Mouse (Mus musculus) embryonic facial prominence, embryonic 11.5 days (tissue): ENCODE measurements around the gene Trappc3l. TPM values are rescaled to one million over a fixed set of nuclear protein-coding genes. Genes with fewer than 3 reads are reported as not detected.

Experiments
- ATAC-seq: fragments of 200-750 bp; cut with Nextera tagmentation; replicated peaks from 2 replicates; pipeline ENCODE4 v1.8.0; 2017; ENCODE audit warnings: low read depth; ENCODE audit not compliant: insufficient number of reproducible peaks, low FRiP score, low TSS enrichment
- DNase-seq: peaks from one replicate; pipeline ENCODE4 v3.0.0-alpha.2; 2015; ENCODE audit warnings: low spot score
- H3K27ac ChIP-seq: fragments of 300-500 bp; sonication (generic); replicated peaks from 2 replicates; pipeline ENCODE4 v1.5.1; 2014; ENCODE audit warnings: mild to moderate bottlenecking, low read depth, low read length, control low read depth
- H3K27me3 ChIP-seq: fragments of 300-500 bp; sonication (generic); 2 replicates; pipeline ENCODE4 v1.6.1; 2014; ENCODE audit warnings: mild to moderate bottlenecking, low read length, moderate library complexity, mixed read lengths; ENCODE audit not compliant: control insufficient read depth, insufficient read depth
- H3K36me3 ChIP-seq: fragments of 300-500 bp; sonication (generic); replicated peaks from 2 replicates; pipeline ENCODE4 v1.6.1; 2014; ENCODE audit warnings: low read depth, mild to moderate bottlenecking, low read length, moderate library complexity, mixed read lengths; ENCODE audit not compliant: control insufficient read depth, insufficient read depth
- H3K4me1 ChIP-seq: fragments of 300-500 bp; sonication (generic); 2 replicates; pipeline ENCODE4 v1.6.1; 2014; ENCODE audit warnings: low read length, mixed read lengths; ENCODE audit not compliant: control insufficient read depth, insufficient read depth
- H3K4me2 ChIP-seq: fragments of 300-500 bp; sonication (generic); 2 replicates; pipeline ENCODE4 v1.6.1; 2014; ENCODE audit warnings: low read depth, mild to moderate bottlenecking, control low read depth, low read length, moderate library complexity
- H3K4me3 ChIP-seq: fragments of 300-500 bp; sonication (generic); 2 replicates; pipeline ENCODE4 v1.5.1; 2014; ENCODE audit warnings: low read depth, low read length, control low read depth
- H3K9ac ChIP-seq: fragments of 300-500 bp; sonication (generic); replicated peaks from 2 replicates; pipeline ENCODE4 v1.6.1; 2014; ENCODE audit warnings: mild to moderate bottlenecking, control low read depth, low read length
- H3K9me3 ChIP-seq: fragments of 300-500 bp; sonication (generic); replicated peaks from 2 replicates; pipeline ENCODE4 v1.6.1; 2016; ENCODE audit warnings: mild to moderate bottlenecking, low read length, inconsistent platforms, mixed read lengths; ENCODE audit not compliant: control insufficient read depth
- WGBS: fragments of 180-500 bp; shearing (Covaris S2); extraction: QIAGEN DNeasy Blood & Tissue Kit; methylation state at CpG from one replicate; pipeline ENCODE4 v1.1.7; 2014; 5-methylcytosine and 5-hydroxymethylcytosine counted together
- polyA plus RNA-seq: library from polyadenylated mRNA; unstranded; fragments of >200 nt; fragmentation: Nextera tagmentation; extraction: Ambion mirVana; gene quantifications from 2 replicates; pipeline ENCODE4 v1.2.1, GENCODE M21; 2014

Trappc3l gene
- polyA plus RNA-seq, 1 experiment from 2014 or later = not detected

GRCm38 (mm10) chr10:34096418-34096883 is 59.1 kb downstream of the Trappc3l start, which contains the start of gene Calhm5:
Gene Calhm5 (minus strand): TSS chr10:34096519.
- Histone ChIP-seq H3K4me3 (no peak within 1 kb of the TSS), H3K27ac (no peak within 1 kb of the TSS), H3K27me3 (no peaks in the 10 kb centered on the region), H3K4me2 (no peak within 1 kb of the TSS), H3K9me3 (no peaks in the 10 kb centered on the region), H3K36me3 (no peaks in the 10 kb centered on the region), H3K4me1 (no peaks in the 10 kb centered on the region), H3K9ac (no peak within 1 kb of the TSS)
- 29% methylated on average over 9 of the region's 9 CpGs for WGBS
- DNase-seq = peak; percentile 65
- ATAC-seq = 0 out of 2 replicates have a peak, but pooled peaks have one; percentile 56

GRCm38 (mm10) chr10:34110863-34111465 is 73.6 kb downstream of the Trappc3l start:
- Histone ChIP-seq H3K4me3 (no peak overlapping the region), H3K9me3 (no peaks in the 10 kb centered on the region), H3K27ac (no peak overlapping the region), H3K4me1 (no peaks in the 10 kb centered on the region), H3K4me2 (no peak overlapping the region), H3K27me3 (no peaks in the 10 kb centered on the region), H3K36me3 (no peaks in the 10 kb centered on the region), H3K9ac (no peak overlapping the region)
- 81% methylated on average over 13 of the region's 13 CpGs for WGBS
- DNase-seq (no peak), ATAC-seq (no peak)

DNA sequence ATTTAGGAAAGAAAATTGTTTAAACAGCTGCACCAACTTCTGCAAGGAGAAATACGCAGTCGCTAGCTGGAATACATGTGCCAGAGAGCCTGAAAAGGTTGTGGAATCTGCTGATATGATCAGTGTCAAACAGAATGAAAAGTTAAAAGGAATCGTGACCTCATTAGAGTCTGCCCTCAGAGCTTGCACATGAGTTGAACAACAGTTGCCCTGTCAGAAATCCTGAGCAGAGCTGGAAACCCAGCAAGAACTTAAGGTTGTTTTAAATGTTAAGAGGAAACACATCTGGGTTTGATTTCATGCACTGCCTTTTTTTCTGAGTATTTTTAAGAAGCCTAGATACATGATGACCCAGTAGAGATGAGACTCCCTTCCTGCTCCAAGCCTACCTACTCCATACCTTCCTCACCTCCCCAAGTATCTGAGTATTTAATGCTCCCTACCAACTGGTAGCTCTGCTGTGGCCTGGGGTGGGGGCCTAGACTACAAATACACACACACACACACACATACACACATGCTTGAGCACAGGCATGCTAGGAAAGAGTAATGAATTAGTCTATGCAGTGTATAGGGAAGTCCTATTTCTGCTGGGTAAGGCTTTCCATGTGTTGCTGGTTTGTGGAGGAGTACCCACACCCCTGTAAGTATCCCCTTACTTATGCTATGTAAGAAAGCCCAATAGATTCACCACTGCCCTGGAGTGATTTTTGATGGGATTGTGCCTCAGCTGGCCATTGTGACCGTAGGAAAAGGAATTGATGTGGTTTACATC is 74.8 kb downstream of the Trappc3l start:
- WGBS = 37% methylated on average over 4 of the region's 4 CpGs
- Histone ChIP-seq H3K27ac (no peak overlapping the region), H3K4me1 (no peaks in the 10 kb centered on the region), H3K9me3 (no peaks in the 10 kb centered on the region), H3K27me3 (no peaks in the 10 kb centered on the region), H3K4me3 (no peak overlapping the region), H3K9ac (no peak overlapping the region), H3K36me3 (no peaks in the 10 kb centered on the region), H3K4me2 (no peak overlapping the region)
- ATAC-seq (peak; percentile 78), DNase-seq (peak; percentile 69)

DNA sequence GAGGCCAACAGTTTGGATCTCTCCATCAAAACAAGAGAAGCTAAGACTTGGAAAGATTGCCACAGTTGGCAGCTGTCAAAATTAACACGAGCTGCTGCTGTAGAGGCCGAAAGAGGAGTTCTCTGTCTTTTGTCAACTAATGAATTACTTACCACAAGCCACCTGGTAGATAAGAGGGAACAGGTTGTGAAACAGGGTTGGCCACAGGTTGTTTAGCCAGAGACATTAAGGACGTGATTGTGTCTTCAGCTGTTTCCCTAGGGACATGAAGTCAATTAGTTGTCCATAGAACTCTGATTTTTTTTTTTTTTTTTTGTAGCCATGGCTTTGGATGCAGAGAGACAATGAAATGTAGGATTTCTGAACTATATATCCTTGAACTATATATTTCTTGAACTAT is 79.7 kb downstream of the Trappc3l start:
- Histone ChIP-seq H3K27ac (no peak overlapping the region), H3K4me1 (no peaks in the 10 kb centered on the region), H3K36me3 (no peaks in the 10 kb centered on the region), H3K27me3 (no peaks in the 10 kb centered on the region), H3K4me2 (no peak overlapping the region), H3K4me3 (no peak overlapping the region), H3K9me3 (no peaks in the 10 kb centered on the region), H3K9ac (no peak overlapping the region)
- ATAC-seq (no peak), DNase-seq (no peak)
- WGBS = 68% methylated on average over 3 of the region's 3 CpGs

- H3K9me3 ChIP-seq = no peaks in the 10 kb centered on the region
- DNase-seq (no peak), ATAC-seq (no peak)
- no peaks in the 10 kb centered on the region for H3K27me3 ChIP-seq
- H3K4me1 ChIP-seq = no peaks in the 10 kb centered on the region
- no peak overlapping the region for H3K9ac ChIP-seq
- H3K36me3 ChIP-seq = no peaks in the 10 kb centered on the region
- H3K27ac ChIP-seq = no peak overlapping the region
- H3K4me3 ChIP-seq = no peak overlapping the region
- no peak overlapping the region for H3K4me2 ChIP-seq
These were observed 80.4 kb downstream of the Trappc3l start for GRCm38 (mm10) chr10:34117770-34118169.

GRCm38 (mm10) chr10:34118421-34118820 is 81.0 kb downstream of the Trappc3l start:
- Histone ChIP-seq H3K36me3 (no peaks in the 10 kb centered on the region), H3K4me3 (no peak overlapping the region), H3K27me3 (no peaks in the 10 kb centered on the region), H3K4me1 (no peaks in the 10 kb centered on the region), H3K9ac (no peak overlapping the region), H3K4me2 (no peak overlapping the region), H3K27ac (no peak overlapping the region), H3K9me3 (no peaks in the 10 kb centered on the region)
- WGBS = 92% methylated on average over 2 of the region's 2 CpGs
- DNase-seq (no peak), ATAC-seq (no peak)

DNA sequence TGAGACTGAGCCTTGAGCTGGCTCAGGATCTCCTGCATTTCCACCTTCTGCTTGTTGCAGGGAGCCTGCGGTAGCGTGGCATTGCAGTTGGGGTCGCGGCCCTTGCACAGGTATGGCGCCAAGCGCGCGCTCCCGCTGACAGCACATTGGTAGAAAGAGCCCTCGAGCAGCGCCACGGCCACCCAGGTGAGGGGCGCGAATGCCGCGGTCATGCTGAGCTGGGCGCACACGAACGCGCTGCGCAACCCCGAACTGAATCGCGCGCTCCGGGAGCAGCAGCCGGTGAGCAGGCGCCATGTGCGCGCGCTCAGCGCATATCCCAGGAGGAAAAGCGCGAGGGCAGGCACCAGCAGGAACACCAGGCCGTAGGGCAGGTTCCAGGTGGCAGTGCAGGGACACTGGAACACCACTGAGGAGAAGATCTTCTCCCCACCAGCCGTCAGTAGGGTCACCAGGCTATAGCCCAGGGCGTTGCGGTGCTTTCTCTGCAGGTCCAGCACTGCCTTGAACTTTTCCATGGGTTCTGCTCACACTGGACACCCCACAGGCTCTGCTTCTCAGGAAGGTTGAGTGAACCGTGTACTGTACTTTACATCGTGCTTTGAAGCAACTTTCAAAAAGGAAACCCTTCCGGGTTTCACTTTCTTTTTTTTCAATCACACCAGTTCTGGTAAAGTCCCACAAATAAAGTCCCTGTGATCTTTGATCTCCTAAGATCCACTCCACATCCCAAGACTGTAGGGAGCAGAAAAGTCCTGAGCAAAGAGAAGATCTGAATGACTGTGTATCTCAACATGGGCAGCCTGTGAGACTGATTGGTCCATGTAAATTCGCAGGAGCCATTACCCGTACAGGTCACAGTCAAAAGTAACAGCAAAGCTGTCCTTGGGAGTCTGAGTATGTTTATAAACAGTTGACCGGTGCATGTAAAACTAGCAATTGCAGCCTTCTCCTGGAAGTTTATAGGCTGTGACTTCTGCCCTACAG is 90.3 kb downstream of the Trappc3l start, which contains the start of gene Calhm6:
Gene Calhm6 (minus strand): TSS at position 593 of the 987 bp plus-strand sequence.
- H3K9ac ChIP-seq = peak within 1 kb of the TSS; percentile 60
- H3K4me2 ChIP-seq = peak within 1 kb of the TSS; percentile 71
- H3K27ac ChIP-seq = no peak within 1 kb of the TSS
- no peaks in the 10 kb centered on the region for H3K27me3 ChIP-seq
- H3K4me3 ChIP-seq = peak within 1 kb of the TSS; percentile 42
- H3K9me3 ChIP-seq = no peaks in the 10 kb centered on the region
- no peaks in the 10 kb centered on the region for H3K4me1 ChIP-seq
- DNase-seq = peak; percentile 72
- ATAC-seq = peak; percentile 70
- 19% methylated on average over 44 of the region's 44 CpGs for WGBS
- no peaks in the 10 kb centered on the region for H3K36me3 ChIP-seq
